Mouse (Mus musculus) kidney, postnatal 0 days (tissue): ENCODE measurements around the gene Ankrd31. TPM values are rescaled to one million over a fixed set of nuclear protein-coding genes. Genes with fewer than 3 reads are reported as not detected.

Experiments
- ATAC-seq: fragments of 200-750 bp; cut with Nextera tagmentation; replicated peaks from 2 replicates; pipeline ENCODE4 v1.8.0; 2017; ENCODE audit warnings: low read depth, moderate number of reproducible peaks, moderate TSS enrichment, moderate library complexity; ENCODE audit not compliant: low FRiP score
- DNase-seq: peaks from one replicate; pipeline ENCODE4 v3.0.0-alpha.2; 2016; ENCODE audit warnings: low spot score
- H3K27ac ChIP-seq: fragments of 300-500 bp; sonication (generic); 2 replicates; pipeline ENCODE4 v1.5.1; 2014; ENCODE audit warnings: mild to moderate bottlenecking
- H3K27me3 ChIP-seq: fragments of 300-500 bp; sonication (generic); 2 replicates; pipeline ENCODE4 v1.6.1; 2014; ENCODE audit warnings: low read length, mixed read lengths; ENCODE audit not compliant: insufficient read depth
- H3K36me3 ChIP-seq: fragments of 300-500 bp; sonication (generic); 2 replicates; pipeline ENCODE4 v1.6.1; 2014; ENCODE audit warnings: low read length, mixed read lengths; ENCODE audit not compliant: insufficient read depth
- H3K4me1 ChIP-seq: fragments of 300-500 bp; sonication (generic); replicated peaks from 2 replicates; pipeline ENCODE4 v1.6.1; 2014; ENCODE audit warnings: antibody characterized with exemption, low read length, mixed read lengths; ENCODE audit not compliant: insufficient read depth
- H3K4me2 ChIP-seq: fragments of 300-500 bp; sonication (generic); 2 replicates; pipeline ENCODE4 v1.6.1; 2014; ENCODE audit warnings: mild to moderate bottlenecking, low read length, moderate library complexity, mixed read lengths
- H3K4me3 ChIP-seq: fragments of 300-500 bp; sonication (generic); replicated peaks from 2 replicates; pipeline ENCODE4 v1.5.1; 2014; ENCODE audit warnings: low read depth, low read length
- H3K9ac ChIP-seq: fragments of 300-500 bp; sonication (generic); 2 replicates; pipeline ENCODE4 v1.6.1; 2014; ENCODE audit warnings: low read depth, low read length
- H3K9me3 ChIP-seq: fragments of 300-500 bp; sonication (generic); replicated peaks from 2 replicates; pipeline ENCODE4 v1.6.1; 2016; ENCODE audit warnings: low read length, inconsistent platforms, mixed read lengths
- CTCF ChIP-seq: IDR thresholded peaks from 2 replicates; pipeline ENCODE4 v1.5.1; 2016; ENCODE audit warnings: antibody characterized with exemption, low read depth, mild to moderate bottlenecking, moderate library complexity
- WGBS: fragments of 180-500 bp; shearing (Covaris S2); extraction: QIAGEN DNeasy Blood & Tissue Kit; methylation state at CpG from one replicate; pipeline ENCODE4 v1.1.7; 2014; 5-methylcytosine and 5-hydroxymethylcytosine counted together
- polyA plus RNA-seq: library from polyadenylated mRNA; unstranded; fragments of >200 nt; fragmentation: Nextera tagmentation; extraction: Ambion mirVana; gene quantifications from 2 replicates; pipeline ENCODE4 v1.2.1, GENCODE M21; 2015

Ankrd31 gene
- polyA plus RNA-seq, 1 experiment from 2014 or later: not detected

GRCm38 (mm10) chr13:96728289-96728688 lies 19.8 kb upstream of the Ankrd31 start:
- Histone ChIP-seq H3K27me3 (no peaks in the 10 kb centered on the region), H3K27ac (no peak overlapping the region), H3K4me1 (no peaks in the 10 kb centered on the region), H3K9me3 (no peaks in the 10 kb centered on the region), H3K4me2 (no peak overlapping the region), H3K9ac (no peak overlapping the region), H3K36me3 (no peaks in the 10 kb centered on the region), H3K4me3 (no peak overlapping the region)
- DNase-seq: no peak
- no peak for TF ChIP-seq CTCF
- 64% methylated on average over 7 of the region's 7 CpGs for WGBS
- no peak for ATAC-seq

- no peaks in the 10 kb centered on the region for H3K36me3 ChIP-seq
- H3K27me3 ChIP-seq: no peaks in the 10 kb centered on the region
- DNase-seq (no peak), ATAC-seq (no peak)
- no peaks in the 10 kb centered on the region for H3K9me3 ChIP-seq
- H3K27ac ChIP-seq: no peak overlapping the region
- TF ChIP-seq CTCF: no peak
- no peaks in the 10 kb centered on the region for H3K4me1 ChIP-seq
- H3K9ac ChIP-seq: no peak overlapping the region
- H3K4me3 ChIP-seq: no peak overlapping the region
- H3K4me2 ChIP-seq: no peak overlapping the region
- 96% methylated on average over 5 of the region's 5 CpGs for WGBS
Measured at GRCm38 (mm10) chr13:96729146-96729545, 18.9 kb upstream of the Ankrd31 start.

- no peak overlapping the region for H3K27ac ChIP-seq
- no peak overlapping the region for H3K9ac ChIP-seq
- H3K9me3 ChIP-seq: no peaks in the 10 kb centered on the region
- H3K4me1 ChIP-seq: no peaks in the 10 kb centered on the region
- no peaks in the 10 kb centered on the region for H3K36me3 ChIP-seq
- no peak for ATAC-seq
- no peak overlapping the region for H3K4me2 ChIP-seq
- no peaks in the 10 kb centered on the region for H3K27me3 ChIP-seq
- 95% methylated on average over 1 of the region's 1 CpGs for WGBS
- H3K4me3 ChIP-seq: no peak overlapping the region
- TF ChIP-seq CTCF: no peak
- no peak for DNase-seq
Measured at GRCm38 (mm10) chr13:96730116-96730515, 18.0 kb upstream of the Ankrd31 start.

- Histone ChIP-seq H3K4me2 (no peak overlapping the region), H3K4me3 (no peak overlapping the region), H3K9me3 (no peaks in the 10 kb centered on the region), H3K36me3 (no peaks in the 10 kb centered on the region), H3K27ac (no peak overlapping the region), H3K4me1 (no peaks in the 10 kb centered on the region), H3K27me3 (no peaks in the 10 kb centered on the region), H3K9ac (no peak overlapping the region)
- DNase-seq (peak; percentile 52), ATAC-seq (no peak)
- TF ChIP-seq CTCF: peak; percentile 65
- WGBS: 32% methylated on average over 1 of the region's 1 CpGs
Measured at GRCm38 (mm10) chr13:96735175-96735574, 12.9 kb upstream of the Ankrd31 start.

- H3K4me1 ChIP-seq: no peaks in the 10 kb centered on the region
- H3K27ac ChIP-seq: no peak overlapping the region
- no peaks in the 10 kb centered on the region for H3K27me3 ChIP-seq
- ATAC-seq: no peak
- H3K4me2 ChIP-seq: no peak overlapping the region
- TF ChIP-seq CTCF: no peak
- H3K4me3 ChIP-seq: no peak overlapping the region
- no peak for DNase-seq
- no peaks in the 10 kb centered on the region for H3K36me3 ChIP-seq
- no peaks in the 10 kb centered on the region for H3K9me3 ChIP-seq
- no peak overlapping the region for H3K9ac ChIP-seq
- 82% methylated on average over 2 of the region's 2 CpGs for WGBS
Measured at GRCm38 (mm10) chr13:96740159-96740558, 7.9 kb upstream of the Ankrd31 start.

- DNase-seq: no peak
- H3K4me3 ChIP-seq: no peak overlapping the region
- no peak for TF ChIP-seq CTCF
Measured at GRCm38 (mm10) chr13:96742871-96743270, 5.2 kb upstream of the Ankrd31 start.

GRCm38 (mm10) chr13:96746055-96746454 lies 2.0 kb upstream of the Ankrd31 start:
- no peak overlapping the region for H3K9ac ChIP-seq
- no peaks in the 10 kb centered on the region for H3K27me3 ChIP-seq
- 29% methylated on average over 6 of the region's 6 CpGs for WGBS
- no peak overlapping the region for H3K4me3 ChIP-seq
- TF ChIP-seq CTCF: no peak; the same call in 1 of the 2 replicates
- no peak overlapping the region for H3K27ac ChIP-seq
- no peaks in the 10 kb centered on the region for H3K4me1 ChIP-seq
- ATAC-seq (no peak), DNase-seq (peak; percentile 58)
- no peak overlapping the region for H3K4me2 ChIP-seq
- no peaks in the 10 kb centered on the region for H3K9me3 ChIP-seq
- no peaks in the 10 kb centered on the region for H3K36me3 ChIP-seq

More at GRCm38 (mm10) chr13:96742871-96743270, 5.2 kb upstream of the Ankrd31 start:
- H3K9me3 ChIP-seq: no peaks in the 10 kb centered on the region
- no peak for ATAC-seq
- H3K9ac ChIP-seq: no peak overlapping the region
- no peaks in the 10 kb centered on the region for H3K27me3 ChIP-seq
- no peaks in the 10 kb centered on the region for H3K36me3 ChIP-seq
- 71% methylated on average over 2 of the region's 2 CpGs for WGBS
- no peak overlapping the region for H3K4me2 ChIP-seq
- no peak overlapping the region for H3K27ac ChIP-seq
- no peaks in the 10 kb centered on the region for H3K4me1 ChIP-seq
